Mouse (Mus musculus) gastrocnemius, postnatal 25 days (tissue): ENCODE measurements around the gene Bmp2k. TPM values are rescaled to one million over a fixed set of nuclear protein-coding genes. Genes with fewer than 3 reads are reported as not detected.

ENCODE experiments used
- DNase-seq: peaks from one replicate; pipeline ENCODE4 v3.0.0; 2022
- total RNA-seq, 2 experiments: library from RNA; stranded (reverse); gene quantifications; 1 replicate in 1 of 2; 2 replicates in 1 of 2; pipeline ENCODE4 v1.2.3; 2021

Bmp2k gene
- total RNA-seq, 2 experiments from 2014 or later = 8.0 to 9.1 TPM

- no peak for DNase-seq
Observed at GRCm38 (mm10) chr5:97055511-97056068, 58.1 kb downstream of the Bmp2k start.

- no peak for DNase-seq
Observed at GRCm38 (mm10) chr5:97056359-97056758, 58.9 kb downstream of the Bmp2k start.

GRCm38 (mm10) chr5:97056791-97057450, 59.4 kb downstream of the Bmp2k start:
- no peak for DNase-seq

- no peak for DNase-seq
Observed at GRCm38 (mm10) chr5:97060864-97061263, 63.4 kb downstream of the Bmp2k start.

GRCm38 (mm10) chr5:97062041-97062440, 64.6 kb downstream of the Bmp2k start:
- DNase-seq = no peak

- no peak for DNase-seq
Observed at GRCm38 (mm10) chr5:97065746-97066145, 68.3 kb downstream of the Bmp2k start.

GRCm38 (mm10) chr5:97075476-97076151, 78.1 kb downstream of the Bmp2k start:
- DNase-seq = no peak

- no peak for DNase-seq
Observed at GRCm38 (mm10) chr5:97076167-97076566, 78.7 kb downstream of the Bmp2k start.

- no peak for DNase-seq
Observed at GRCm38 (mm10) chr5:97077676-97078075, 80.2 kb downstream of the Bmp2k start.

- DNase-seq = no peak
Observed at GRCm38 (mm10) chr5:97078641-97079040, 81.2 kb downstream of the Bmp2k start.

- DNase-seq = no peak
Observed at GRCm38 (mm10) chr5:97081481-97081880, 84.0 kb downstream of the Bmp2k start.

- no peak for DNase-seq
Observed at GRCm38 (mm10) chr5:97083701-97084100, 86.2 kb downstream of the Bmp2k start.

GRCm38 (mm10) chr5:97084541-97084940, 87.1 kb downstream of the Bmp2k start:
- no peak for DNase-seq

GRCm38 (mm10) chr5:97085071-97085470, 87.6 kb downstream of the Bmp2k start:
- DNase-seq = no peak

GRCm38 (mm10) chr5:97087030-97087630, 89.6 kb downstream of the Bmp2k start:
- DNase-seq = no peak

GRCm38 (mm10) chr5:97087746-97088145, 90.3 kb downstream of the Bmp2k start:
- DNase-seq = no peak

GRCm38 (mm10) chr5:97088231-97088630, 90.7 kb downstream of the Bmp2k start:
- no peak for DNase-seq

GRCm38 (mm10) chr5:97089426-97089825, 91.9 kb downstream of the Bmp2k start:
- no peak for DNase-seq

- DNase-seq = no peak
Observed at GRCm38 (mm10) chr5:97090034-97090784, 92.7 kb downstream of the Bmp2k start.

- no peak for DNase-seq
Observed at GRCm38 (mm10) chr5:97092970-97093369, 95.5 kb downstream of the Bmp2k start.

- no peak for DNase-seq
Observed at GRCm38 (mm10) chr5:97095335-97095734, 97.8 kb downstream of the Bmp2k start.

GRCm38 (mm10) chr5:97097631-97098041, 100.1 kb downstream of the Bmp2k start:
- no peak for DNase-seq
